Mouse (Mus musculus): Measurements from ENCODE around the gene Dclre1b.
"Not testable (repeated sequence)": the region's sequence is repeated elsewhere in the genome, so short reads cannot be mapped to it uniquely, and the experiment has no call there.

Dclre1b gene

DNA sequence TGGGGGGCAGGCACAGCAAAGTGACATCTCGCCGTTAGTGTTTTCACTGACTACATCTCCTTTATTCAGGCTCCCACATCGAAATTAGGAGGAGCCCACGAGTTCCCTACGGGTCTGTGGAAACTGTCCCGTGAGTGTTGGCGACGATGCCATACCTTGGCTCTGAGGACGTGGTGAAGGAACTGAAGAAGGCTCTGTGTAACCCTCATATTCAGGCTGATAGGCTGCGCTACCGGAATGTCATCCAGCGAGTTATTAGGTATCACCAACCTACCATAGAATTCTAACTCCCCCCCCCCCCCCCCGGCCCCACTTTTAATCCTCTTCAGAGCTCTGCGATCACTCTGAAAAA is 531 bp upstream of the Dclre1b start:
- DNase-seq (ENCODE audit: low spot score): no peak

GRCm38 (mm10) chr3:103805671-103806070 is 3.6 kb downstream of the Dclre1b start:
- DNase-seq (ENCODE audit: low spot score): no peak

DNA sequence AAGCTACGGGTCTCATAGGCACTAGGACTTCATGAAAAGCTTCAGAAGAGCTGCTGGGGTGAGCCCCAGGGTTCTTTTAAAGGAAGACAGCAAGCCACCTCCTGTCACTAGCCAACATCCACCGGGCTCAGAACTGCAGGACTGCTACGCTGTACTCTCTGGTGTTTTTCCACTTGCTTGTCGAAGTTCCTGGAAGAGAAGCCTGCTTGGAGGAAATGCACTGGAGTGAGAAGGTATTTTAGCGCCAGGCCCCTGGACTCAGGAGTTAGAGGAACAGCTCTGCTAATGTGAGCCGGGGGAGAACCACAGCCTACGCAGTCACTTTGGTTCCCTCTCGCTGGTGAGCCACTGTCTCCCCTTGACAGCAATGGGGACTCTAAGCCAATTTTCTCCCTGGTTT is 6.4 kb downstream of the Dclre1b start:
- no peak for DNase-seq (ENCODE audit: low spot score)

DNA sequence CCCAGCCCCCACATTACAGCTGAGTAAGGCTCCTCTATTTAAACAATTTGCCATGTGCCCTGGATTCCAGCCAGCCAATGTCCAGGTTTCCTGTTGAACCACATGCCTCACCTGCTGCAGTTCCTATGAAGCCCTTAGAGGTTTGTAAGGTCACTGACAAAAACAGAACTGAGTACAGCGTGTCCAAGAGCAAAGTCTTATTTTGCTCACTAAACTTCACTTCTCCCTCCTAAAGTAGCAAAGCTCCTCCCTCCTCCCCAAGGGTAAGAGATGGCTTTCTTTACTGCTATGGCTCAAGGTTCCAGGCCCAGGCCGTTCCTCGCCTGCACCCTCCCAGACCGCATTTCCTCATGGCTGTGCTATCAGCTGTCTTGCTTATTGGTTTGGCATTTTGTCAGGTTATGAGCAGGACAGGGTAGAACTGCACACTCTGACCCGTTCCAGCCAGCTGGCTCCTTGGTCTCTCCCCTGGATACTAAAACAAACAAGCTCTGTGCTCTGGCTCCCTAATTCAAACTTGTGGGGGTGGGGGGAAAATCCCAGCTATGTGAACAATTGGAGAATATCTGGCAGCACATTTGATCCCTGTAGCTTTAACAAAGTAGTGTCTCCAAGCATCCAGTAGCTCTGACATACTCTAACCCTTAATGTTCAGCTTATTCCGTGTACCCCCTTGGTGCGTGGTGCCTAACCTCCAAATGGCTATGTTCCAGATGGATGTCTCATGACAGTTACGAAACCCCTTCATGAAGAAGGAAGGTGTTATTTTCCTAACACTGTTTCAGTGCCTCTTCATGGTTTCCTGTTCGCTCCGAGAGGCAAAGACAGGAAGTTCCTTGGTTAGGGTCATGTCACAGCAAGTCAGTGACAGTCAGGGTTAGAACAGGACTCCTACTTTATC is 7.4 kb downstream of the Dclre1b start:
- DNase-seq (ENCODE audit: low spot score): peak; percentile 92

DNA sequence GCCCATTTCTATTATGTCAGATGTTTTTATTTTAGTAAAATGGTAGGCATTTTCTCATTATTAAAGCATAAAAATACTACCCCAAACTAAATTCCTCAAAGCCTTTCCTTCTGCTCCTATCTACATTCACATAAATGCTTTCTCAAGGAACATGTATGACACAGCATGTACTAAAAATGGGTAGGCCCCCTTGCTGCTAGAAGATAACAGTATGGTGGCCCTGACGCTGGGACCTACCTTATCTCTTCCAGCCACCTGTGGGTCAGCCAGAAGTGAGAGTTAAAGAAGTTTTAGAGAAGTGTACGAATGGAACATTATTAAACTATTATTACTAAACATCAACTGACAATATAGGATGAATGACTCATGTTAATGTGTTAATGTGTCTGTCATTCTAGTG is 9.7 kb downstream of the Dclre1b start:
- DNase-seq (ENCODE audit: low spot score): no peak

- no peak for DNase-seq (ENCODE audit: low spot score)
Observed at GRCm38 (mm10) chr3:103796389-103796788, 12.9 kb downstream of the Dclre1b start.

GRCm38 (mm10) chr3:103792566-103792965 is 16.7 kb downstream of the Dclre1b start:
- DNase-seq (ENCODE audit: low spot score): no peak

DNA sequence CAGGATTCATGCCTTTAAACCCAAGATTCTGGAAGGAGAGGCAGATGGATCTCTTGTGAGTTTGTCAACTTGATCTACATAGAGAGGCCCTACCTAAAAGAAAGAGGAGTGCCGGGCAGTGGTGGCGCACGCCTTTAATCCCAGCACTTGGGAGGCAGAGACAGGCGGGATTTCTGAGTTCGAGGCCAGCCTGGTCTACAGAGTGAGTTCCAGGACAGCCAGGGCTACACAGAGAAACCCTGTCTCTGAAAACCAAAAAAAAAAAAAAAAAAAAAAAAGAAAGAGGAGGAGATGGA is 17.2 kb downstream of the Dclre1b start:
- DNase-seq (ENCODE audit: low spot score): not testable (repeated sequence)

- peak; percentile 87 for DNase-seq (ENCODE audit: low spot score)
Observed at GRCm38 (mm10) chr3:103791230-103792110, 17.8 kb downstream of the Dclre1b start, which contains the start of gene Hipk1. Gene Hipk1 (minus strand): TSS chr3:103791563.

DNA sequence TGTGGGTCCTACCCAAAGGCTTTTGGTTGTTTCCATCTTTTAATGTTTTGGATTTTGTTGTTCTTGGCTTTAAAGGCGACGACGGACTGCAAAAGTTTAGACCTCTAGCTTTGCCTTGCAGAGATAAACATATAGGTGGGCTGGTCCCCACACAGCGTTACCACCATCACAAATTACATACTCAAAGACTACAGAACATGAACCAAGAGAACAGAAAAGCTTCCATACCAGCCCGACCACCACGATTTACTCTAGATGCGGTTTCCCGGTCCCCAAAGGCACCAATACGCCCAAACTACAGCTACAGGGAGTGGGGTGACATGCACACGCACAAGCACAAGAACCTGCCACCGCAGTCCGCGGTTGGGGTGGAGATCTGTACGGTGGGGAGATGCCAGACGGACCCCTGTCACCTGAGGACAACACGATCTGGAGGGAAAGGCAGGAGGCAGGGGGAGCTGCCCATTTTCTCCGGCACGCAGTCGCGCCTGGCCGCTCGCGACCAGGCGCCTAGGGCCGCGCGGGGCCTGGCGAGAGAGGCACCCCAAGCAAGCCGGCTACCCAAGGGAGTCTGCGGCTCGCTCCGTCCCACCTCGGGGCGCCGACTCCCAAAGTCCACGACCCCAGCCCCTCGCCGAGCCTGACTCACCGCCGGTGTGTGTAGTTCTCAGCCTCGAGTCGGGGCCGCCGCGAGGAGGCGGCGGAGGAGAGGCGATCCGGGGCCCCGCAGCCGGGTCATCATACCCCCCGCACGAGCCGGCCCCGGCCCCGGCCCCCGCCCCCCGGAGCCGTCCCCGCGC is 18.7 kb downstream of the Dclre1b start:
- no peak for DNase-seq (ENCODE audit: low spot score)

GRCm38 (mm10) chr3:103789891-103790345 is 19.3 kb downstream of the Dclre1b start:
- no peak for DNase-seq (ENCODE audit: low spot score)

DNA sequence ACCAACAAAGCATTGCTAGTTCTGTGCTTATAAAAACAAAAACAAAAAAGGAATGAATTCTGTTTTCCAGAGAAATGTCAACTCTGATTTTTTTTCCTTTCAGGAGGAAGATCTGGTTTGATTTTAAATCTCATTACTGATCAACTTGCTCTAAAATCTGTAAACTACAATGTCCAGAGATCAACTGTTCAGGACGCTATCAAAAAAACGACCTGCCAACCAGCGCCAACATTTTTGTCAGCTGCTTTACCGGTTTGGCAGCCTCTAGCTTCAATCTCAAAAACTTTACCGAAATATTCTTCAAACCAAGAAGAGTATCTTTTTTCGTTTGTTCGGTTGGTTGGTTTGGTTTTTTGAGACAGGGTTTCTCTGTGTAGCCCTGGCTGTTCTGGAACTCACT is 20.1 kb downstream of the Dclre1b start:
- DNase-seq (ENCODE audit: low spot score): no peak

- no peak for DNase-seq (ENCODE audit: low spot score)
Observed at GRCm38 (mm10) chr3:103787225-103787624, 22.0 kb downstream of the Dclre1b start.

DNA sequence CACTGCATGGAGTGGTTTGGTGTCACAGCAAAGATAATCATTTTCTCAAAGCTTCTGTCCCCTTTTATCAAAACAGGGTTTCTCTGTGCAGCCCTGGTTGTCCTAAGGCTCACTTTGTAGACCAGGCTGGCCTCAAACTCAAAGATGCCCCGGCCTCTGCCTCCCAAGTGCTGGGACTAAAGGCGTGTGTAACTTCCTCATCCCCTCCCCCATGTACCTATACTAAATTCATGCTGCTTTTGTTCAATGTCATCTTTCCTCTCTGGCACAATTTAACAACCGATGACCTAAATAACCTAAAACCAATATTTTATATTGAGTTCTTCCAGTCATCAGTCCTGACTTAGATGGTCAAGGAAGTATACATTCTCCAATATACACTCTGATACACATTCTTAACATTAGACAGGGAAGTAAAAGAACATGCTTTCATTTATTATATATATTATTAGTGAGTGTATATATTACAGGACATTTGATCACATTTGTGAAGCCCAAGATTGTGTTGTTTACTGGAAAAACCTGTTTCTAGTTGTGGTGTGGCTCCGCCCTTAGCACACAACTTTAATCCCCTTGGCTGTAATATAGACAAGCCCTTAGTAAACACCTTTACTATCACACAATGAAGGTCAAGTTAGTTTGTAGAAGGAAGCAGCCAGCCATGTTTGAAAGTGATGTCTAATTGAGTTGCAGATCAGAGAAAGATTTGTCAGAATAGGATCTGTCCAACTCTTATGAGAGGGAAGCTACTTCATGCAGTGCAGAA is 26.2 kb downstream of the Dclre1b start:
- no peak for DNase-seq (ENCODE audit: low spot score)

GRCm38 (mm10) chr3:103780777-103781176 is 28.5 kb downstream of the Dclre1b start:
- no peak for DNase-seq (ENCODE audit: low spot score)

DNA sequence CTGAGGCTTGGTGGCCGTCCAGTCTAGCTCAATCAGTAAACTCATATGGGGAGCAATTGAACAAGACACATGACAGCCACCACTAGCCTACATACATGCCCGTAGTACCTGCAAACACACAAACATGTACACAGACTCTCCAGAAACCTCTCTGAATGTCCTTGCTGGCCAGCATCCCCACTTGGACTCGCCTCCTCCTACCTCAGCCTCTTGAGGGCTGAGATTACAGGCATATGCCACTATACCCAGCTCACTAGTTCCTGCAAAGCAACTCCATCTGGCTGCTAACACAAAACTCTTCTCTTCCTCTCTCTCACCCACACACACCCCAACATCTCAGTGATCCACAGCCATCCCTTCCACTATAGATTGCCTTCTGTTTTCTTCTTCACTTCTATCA is 29.0 kb downstream of the Dclre1b start:
- DNase-seq (ENCODE audit: low spot score): no peak

DNA sequence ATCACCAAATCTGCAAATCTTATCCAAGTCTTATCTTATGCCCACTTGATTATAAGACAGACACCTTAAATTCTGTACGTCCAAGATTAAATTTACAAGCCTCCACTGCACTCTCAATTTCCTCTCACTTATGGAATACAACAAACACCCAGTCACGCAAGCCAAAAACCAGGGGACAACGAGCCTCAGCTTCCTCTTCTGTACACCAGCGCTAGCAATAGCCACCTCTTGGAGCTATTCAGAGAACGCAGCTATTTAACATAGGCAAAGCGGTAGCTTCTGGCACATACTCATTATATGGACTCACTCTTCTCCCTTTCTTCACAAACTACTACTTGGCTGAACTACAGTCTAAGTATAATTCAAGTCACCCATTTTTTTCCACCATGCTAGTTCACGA is 30.1 kb downstream of the Dclre1b start:
- no peak for DNase-seq (ENCODE audit: low spot score)

- DNase-seq (ENCODE audit: low spot score): no peak
Observed at GRCm38 (mm10) chr3:103778660-103779059, 30.6 kb downstream of the Dclre1b start.

DNA sequence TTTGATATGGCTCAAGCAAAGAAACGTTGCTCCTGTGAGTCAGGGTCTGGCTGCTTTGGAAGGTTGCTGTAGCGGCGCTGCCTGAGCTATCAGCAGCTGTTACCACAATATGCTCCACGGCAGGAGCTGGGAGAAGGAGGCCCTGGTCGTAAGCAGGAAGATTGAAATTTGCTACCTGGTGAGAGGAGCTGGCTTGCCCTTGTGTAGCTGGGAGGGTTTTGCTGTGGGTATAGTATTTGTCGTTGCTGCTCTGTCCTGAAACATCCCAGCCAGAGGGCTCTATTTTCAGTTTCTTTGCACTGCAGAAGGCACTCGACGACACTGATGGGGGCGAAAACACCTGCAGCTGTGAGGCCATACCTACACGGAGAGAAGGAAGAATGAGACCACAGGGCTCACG is 31.3 kb downstream of the Dclre1b start:
- DNase-seq (ENCODE audit: low spot score): no peak

DNA sequence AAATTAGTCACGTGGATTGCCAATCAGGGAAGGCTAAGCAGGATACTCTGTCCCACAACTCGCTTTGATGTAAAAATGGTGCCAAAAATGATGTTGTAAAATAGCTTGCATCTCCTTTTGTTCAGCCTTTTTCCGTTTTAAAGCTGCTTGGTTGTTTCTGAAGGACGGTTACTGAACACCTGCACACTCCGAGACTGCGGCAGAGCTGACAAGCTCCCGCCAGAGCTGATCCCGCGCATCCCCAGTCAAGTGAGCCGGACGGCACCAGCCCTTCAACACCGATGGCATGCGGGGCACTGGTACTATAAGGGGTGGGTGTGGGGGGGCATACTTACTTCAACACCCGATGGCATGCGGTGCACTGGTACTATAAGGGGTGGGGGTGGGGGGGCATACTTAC is 35.2 kb downstream of the Dclre1b start:
- DNase-seq (ENCODE audit: low spot score): no peak

DNA sequence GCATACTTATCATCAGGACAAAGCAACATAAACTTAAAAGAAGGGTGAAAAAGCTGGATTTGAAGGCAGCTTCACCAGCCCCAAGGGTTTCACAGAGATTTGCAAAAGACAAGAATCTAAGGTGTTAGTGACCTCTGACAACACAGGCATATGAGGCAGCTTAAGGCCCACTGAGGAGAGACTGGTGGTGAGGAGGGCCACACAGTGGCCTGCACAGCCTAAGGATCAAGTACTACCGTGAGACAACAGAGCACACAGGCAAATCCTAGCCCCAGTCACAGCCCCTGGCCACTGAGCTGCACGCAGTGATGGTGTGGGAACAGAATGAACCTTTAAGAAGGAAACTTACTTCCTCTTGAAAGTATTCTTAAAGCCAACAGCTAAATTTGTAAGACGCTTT is 35.7 kb downstream of the Dclre1b start:
- DNase-seq (ENCODE audit: low spot score): no peak

GRCm38 (mm10) chr3:103772846-103773245 is 36.4 kb downstream of the Dclre1b start:
- no peak for DNase-seq (ENCODE audit: low spot score)

Data from ovary, adult 18-20 months (tissue).